Mouse (Mus musculus): ENCODE measurements around the gene Cep295nl.

DNA sequence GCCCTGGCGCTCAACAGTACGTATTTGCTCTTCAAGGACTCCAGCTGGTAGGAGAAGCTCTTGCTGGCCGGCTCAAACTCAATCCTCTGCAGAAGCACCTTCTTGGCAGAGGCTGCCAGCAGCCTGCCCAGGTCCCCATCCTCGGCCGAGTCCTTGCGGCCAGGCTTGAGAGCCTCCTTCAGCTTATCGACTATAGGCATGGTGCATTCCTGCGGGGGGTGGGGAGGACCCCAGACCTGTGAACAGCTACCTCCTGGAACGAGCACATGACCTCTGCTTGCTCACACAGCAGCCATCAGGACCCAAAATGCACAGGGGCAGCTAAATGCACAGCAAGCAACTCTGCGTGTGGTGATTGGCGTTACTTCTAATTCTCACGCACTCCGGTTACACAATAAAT, 56.5 kb downstream of the Cep295nl start:
- TF ChIP-seq POLR2A (IDR thresholded peaks at IDR 0.05; ENCODE audit: insufficient read length, low read depth) (no peak), POLR2AphosphoS2 (IDR thresholded peaks at IDR 0.05; ENCODE audit: insufficient read length, low read depth) (no peak)

Measured in myocyte (in vitro differentiated cells).